In genomic region chr2:91244557-91245228, GRCm38 (mm10) we compare ENCODE assay signal across 22 mouse cellular contexts. TPM values are rescaled to one million over a fixed set of nuclear protein-coding genes. Genes with fewer than 3 reads are reported as not detected.
A peak's percentile ranks its signal among the peaks of the same experiment; 100 is the strongest.
DNase-seq lines count a peak whose midpoint lies in the region; ATAC-seq and TF ChIP-seq lines count a peak whose summit lies in the region.
"Had no signal": no experiment of that assay in that cellular context is flagged by ENCODE, and none has a peak within 500 bp of the region (broad histone marks: within the 10 kb centered on the region; RNA-seq: fewer than 3 reads in every experiment).

No protein-coding gene starts in this region.

- H3K27me3 ChIP-seq in stomach, embryonic 15.5 days (replicated peaks), result no peaks in the 10 kb centered on the region
- H3K27me3 ChIP-seq in stomach, postnatal 0 days (ENCODE audit: control insufficient read depth, insufficient read depth, low read length), result no peaks in the 10 kb centered on the region
- no peaks in the 10 kb centered on the region for H3K27me3 ChIP-seq in liver, embryonic 16.5 days (ENCODE audit: control insufficient read depth, insufficient read depth, low read depth, low read length)
- H3K27me3 ChIP-seq in hindbrain, embryonic 13.5 days, result no peaks in the 10 kb centered on the region
- H3K27me3 ChIP-seq: forebrain, embryonic 13.5 days; kidney, embryonic 15.5 days; megakaryocyte, embryonic 14.5 days; midbrain, embryonic 15.5 days had no signal

- no peaks in the 10 kb centered on the region for H3K4me1 ChIP-seq in stomach, embryonic 15.5 days
- no peaks in the 10 kb centered on the region for H3K4me1 ChIP-seq in stomach, postnatal 0 days (replicated peaks; ENCODE audit: control insufficient read depth, insufficient read depth)
- peaks cover 27% of the 10 kb centered on the region for H3K4me1 ChIP-seq in liver, embryonic 16.5 days (ENCODE audit: control insufficient read depth, low read depth, low read length)
- H3K4me1 ChIP-seq in hindbrain, embryonic 13.5 days (replicated peaks), result peaks cover 5% of the 10 kb centered on the region; the same call in 1 of the 2 replicates
- H3K4me1 ChIP-seq: kidney, embryonic 15.5 days; midbrain, embryonic 15.5 days had no signal

- TF ChIP-seq EP300 in stomach, postnatal 0 days (optimal IDR thresholded peaks at IDR 0.05), result no peak

- H3K9me3 ChIP-seq in stomach, embryonic 15.5 days, result no peaks in the 10 kb centered on the region
- no peaks in the 10 kb centered on the region for H3K9me3 ChIP-seq in stomach, postnatal 0 days (ENCODE audit: control insufficient read depth, low read length)
- no peaks in the 10 kb centered on the region for H3K9me3 ChIP-seq in liver, embryonic 16.5 days (replicated peaks; ENCODE audit: control insufficient read depth, low read length)
- H3K9me3 ChIP-seq in hindbrain, embryonic 13.5 days, result no peaks in the 10 kb centered on the region
- H3K9me3 ChIP-seq: forebrain, embryonic 13.5 days; kidney, embryonic 15.5 days; megakaryocyte, embryonic 14.5 days; midbrain, embryonic 15.5 days had no signal

- peak; percentile 56; the same call in 1 of the 2 replicates for ATAC-seq in stomach, embryonic 15.5 days (ENCODE audit: insufficient read depth, low FRiP score, low read depth)
- no peak for ATAC-seq in stomach, postnatal 0 days (ENCODE audit: low FRiP score, low TSS enrichment)
- ATAC-seq in erythroid progenitor cell, adult 5-6 weeks (replicated peaks; ENCODE audit: low FRiP score, poor library complexity, severe bottlenecking), result peak; percentile 73
- peak; percentile 89 for ATAC-seq in liver, embryonic 16.5 days (ENCODE audit: low read depth)
- ATAC-seq in hindbrain, embryonic 13.5 days (ENCODE audit: low FRiP score), result no peak
- ATAC-seq: forebrain, embryonic 13.5 days; lung, postnatal 0 days; midbrain, embryonic 15.5 days had no signal

- 63% methylated on average over 5 of the region's 5 CpGs for WGBS in stomach, embryonic 15.5 days
- WGBS in stomach, postnatal 0 days, result 71% methylated on average over 5 of the region's 5 CpGs
- WGBS in liver, embryonic 16.5 days (ENCODE audit: insufficient replicate concordance), result 44% methylated on average over 5 of the region's 5 CpGs
- WGBS in hindbrain, embryonic 13.5 days, result 88% methylated on average over 5 of the region's 5 CpGs

- H3K4me2 ChIP-seq in stomach, embryonic 15.5 days, result no peak overlapping the region
- H3K4me2 ChIP-seq in stomach, postnatal 0 days (replicated peaks; ENCODE audit: low read depth), result no peak overlapping the region
- H3K4me2 ChIP-seq in liver, embryonic 16.5 days (ENCODE audit: low read depth, low read length), result no peak overlapping the region
- no peak overlapping the region for H3K4me2 ChIP-seq in hindbrain, embryonic 13.5 days
- H3K4me2 ChIP-seq: forebrain, embryonic 13.5 days; hindbrain, embryonic 14.5 days; kidney, embryonic 15.5 days; midbrain, embryonic 15.5 days had no signal

- H3K4me3 ChIP-seq in stomach, embryonic 15.5 days (replicated peaks), result no peak overlapping the region
- H3K4me3 ChIP-seq in stomach, postnatal 0 days (ENCODE audit: low read depth, low read length), result no peak overlapping the region
- no peak overlapping the region for H3K4me3 ChIP-seq in liver, embryonic 16.5 days (ENCODE audit: low read depth, low read length)
- no peak overlapping the region for H3K4me3 ChIP-seq in hindbrain, embryonic 13.5 days
- H3K4me3 ChIP-seq: forebrain, embryonic 13.5 days; heart, adult 2 months; kidney, embryonic 15.5 days; megakaryocyte, embryonic 14.5 days; midbrain, embryonic 15.5 days; myocyte had no signal

- H3K9ac ChIP-seq in stomach, embryonic 15.5 days, result no peak overlapping the region
- no peak overlapping the region for H3K9ac ChIP-seq in stomach, postnatal 0 days (ENCODE audit: low read length)
- no peak overlapping the region for H3K9ac ChIP-seq in liver, embryonic 16.5 days (ENCODE audit: low read depth, low read length)
- no peak overlapping the region for H3K9ac ChIP-seq in hindbrain, embryonic 13.5 days
- H3K9ac ChIP-seq: forebrain, embryonic 13.5 days; hindbrain, embryonic 14.5 days; kidney, embryonic 15.5 days; midbrain, embryonic 15.5 days had no signal

- TF ChIP-seq CTCF in stomach, postnatal 0 days (IDR thresholded peaks at IDR 0.05; ENCODE audit: low read depth), result no peak

- no peak for DNase-seq in stomach, postnatal 0 days (ENCODE audit: low spot score)
- no peak for DNase-seq in adipocyte (ENCODE audit: low spot score)
- DNase-seq in cerebellum, adult 18-20 months, result no peak
- DNase-seq: adrenal gland, postnatal 25 days; cerebellum, adult 9-10 months; gastrocnemius, postnatal 10 days; heart, adult 2 months; kidney, postnatal 4 days; right cerebral cortex, postnatal 14 days; spleen, adult 18-20 months; thymus, adult 18-20 months had no signal

- no peak overlapping the region for H3K27ac ChIP-seq in stomach, embryonic 15.5 days
- no peak overlapping the region for H3K27ac ChIP-seq in stomach, postnatal 0 days (replicated peaks)
- no peak overlapping the region for H3K27ac ChIP-seq in liver, embryonic 16.5 days (ENCODE audit: low read length)
- H3K27ac ChIP-seq in hindbrain, embryonic 13.5 days, result no peak overlapping the region
- H3K27ac ChIP-seq: forebrain, embryonic 13.5 days; heart, adult 2 months; hindbrain, embryonic 14.5 days; kidney, embryonic 15.5 days; midbrain, embryonic 15.5 days had no signal

- H3K36me3 ChIP-seq in stomach, embryonic 15.5 days, result no peaks in the 10 kb centered on the region
- H3K36me3 ChIP-seq in stomach, postnatal 0 days (ENCODE audit: control insufficient read depth, insufficient read depth, low read length), result no peaks in the 10 kb centered on the region
- H3K36me3 ChIP-seq in liver, embryonic 16.5 days (ENCODE audit: control insufficient read depth, insufficient read depth), result no peaks in the 10 kb centered on the region
- no peaks in the 10 kb centered on the region for H3K36me3 ChIP-seq in hindbrain, embryonic 13.5 days
- H3K36me3 ChIP-seq: kidney, embryonic 15.5 days; midbrain, embryonic 15.5 days had no signal

RNA-seq across cellular contexts. Expression of gene Ddb2, which starts 7.9 kb away (rescaled TPM):
- polyA plus RNA-seq in stomach, embryonic 15.5 days (2015; fragmentation: Nextera tagmentation; extraction: Ambion mirVana), result 18.2 and 18.5 TPM in 2 replicates
- polyA plus RNA-seq in stomach, postnatal 0 days (2015; fragmentation: Nextera tagmentation; extraction: Ambion mirVana), result 11.0 and 12.5 TPM in 2 replicates
- 9.0 and 9.6 TPM in 2 replicates for total RNA-seq in erythroid progenitor cell, adult 5-6 weeks (2015; ENCODE audit: low replicate concordance)
- 4.6 and 7.6 TPM in 2 replicates for total RNA-seq in erythroid progenitor cell, adult 5-6 weeks (2017; ENCODE audit: low replicate concordance)
- 5.9 and 6.2 TPM in 2 replicates for polyA plus RNA-seq in liver, embryonic 16.5 days (2015; fragmentation: Nextera tagmentation; extraction: Ambion mirVana)
- polyA plus RNA-seq in hindbrain, embryonic 13.5 days (2015; fragmentation: Nextera tagmentation; extraction: Ambion mirVana), result 14.1 and 15.2 TPM in 2 replicates

RNA-seq across cellular contexts. Expression of gene Pacsin3, which starts 11.1 kb away (rescaled TPM):
- 42.8 and 43.8 TPM in 2 replicates for polyA plus RNA-seq in stomach, embryonic 15.5 days (2015; fragmentation: Nextera tagmentation; extraction: Ambion mirVana)
- 46.2 and 52.2 TPM in 2 replicates for polyA plus RNA-seq in stomach, postnatal 0 days (2015; fragmentation: Nextera tagmentation; extraction: Ambion mirVana)
- total RNA-seq in erythroid progenitor cell, adult 5-6 weeks (2015; ENCODE audit: low replicate concordance), result not detected in 2 replicates
- not detected in 2 replicates for total RNA-seq in erythroid progenitor cell, adult 5-6 weeks (2017; ENCODE audit: low replicate concordance)
- polyA plus RNA-seq in liver, embryonic 16.5 days (2015; fragmentation: Nextera tagmentation; extraction: Ambion mirVana), result 18.2 and 19.9 TPM in 2 replicates
- 12.8 and 14.5 TPM in 2 replicates for polyA plus RNA-seq in hindbrain, embryonic 13.5 days (2015; fragmentation: Nextera tagmentation; extraction: Ambion mirVana)

RNA-seq across cellular contexts. Expression of gene Arfgap2, which starts 20.1 kb away (rescaled TPM):
- 71.4 and 80.2 TPM in 2 replicates for polyA plus RNA-seq in stomach, embryonic 15.5 days (2015; fragmentation: Nextera tagmentation; extraction: Ambion mirVana)
- 46.7 and 48.1 TPM in 2 replicates for polyA plus RNA-seq in stomach, postnatal 0 days (2015; fragmentation: Nextera tagmentation; extraction: Ambion mirVana)
- total RNA-seq in erythroid progenitor cell, adult 5-6 weeks (2015; ENCODE audit: low replicate concordance), result 27.2 and 31.7 TPM in 2 replicates
- 19.1 and 44.0 TPM in 2 replicates for total RNA-seq in erythroid progenitor cell, adult 5-6 weeks (2017; ENCODE audit: low replicate concordance)
- 64.8 and 65.8 TPM in 2 replicates for polyA plus RNA-seq in liver, embryonic 16.5 days (2015; fragmentation: Nextera tagmentation; extraction: Ambion mirVana)
- polyA plus RNA-seq in hindbrain, embryonic 13.5 days (2015; fragmentation: Nextera tagmentation; extraction: Ambion mirVana), result 69.4 and 70.4 TPM in 2 replicates

RNA-seq across cellular contexts. Expression of gene Acp2, which starts 42.0 kb away (rescaled TPM):
- polyA plus RNA-seq in stomach, embryonic 15.5 days (2015; fragmentation: Nextera tagmentation; extraction: Ambion mirVana), result 19.8 and 20.8 TPM in 2 replicates
- 11.6 and 13.5 TPM in 2 replicates for polyA plus RNA-seq in stomach, postnatal 0 days (2015; fragmentation: Nextera tagmentation; extraction: Ambion mirVana)
- 6.7 and 7.2 TPM in 2 replicates for total RNA-seq in erythroid progenitor cell, adult 5-6 weeks (2015; ENCODE audit: low replicate concordance)
- 1.7 and 5.5 TPM in 2 replicates for total RNA-seq in erythroid progenitor cell, adult 5-6 weeks (2017; ENCODE audit: low replicate concordance)
- polyA plus RNA-seq in liver, embryonic 16.5 days (2015; fragmentation: Nextera tagmentation; extraction: Ambion mirVana), result 10.6 and 11.3 TPM in 2 replicates
- polyA plus RNA-seq in hindbrain, embryonic 13.5 days (2015; fragmentation: Nextera tagmentation; extraction: Ambion mirVana), result 38.0 and 41.3 TPM in 2 replicates

RNA-seq across cellular contexts. Expression of gene Nr1h3, which starts 42.1 kb away (rescaled TPM):
- 4.8 and 6.0 TPM in 2 replicates for polyA plus RNA-seq in stomach, embryonic 15.5 days (2015; fragmentation: Nextera tagmentation; extraction: Ambion mirVana)
- 1.8 and 2.2 TPM in 2 replicates for polyA plus RNA-seq in stomach, postnatal 0 days (2015; fragmentation: Nextera tagmentation; extraction: Ambion mirVana)
- 2.5 and 4.6 TPM in 2 replicates for total RNA-seq in erythroid progenitor cell, adult 5-6 weeks (2015; ENCODE audit: low replicate concordance)
- 1.4 TPM in 1 of 2 replicates, not detected in the other for total RNA-seq in erythroid progenitor cell, adult 5-6 weeks (2017; ENCODE audit: low replicate concordance)
- polyA plus RNA-seq in liver, embryonic 16.5 days (2015; fragmentation: Nextera tagmentation; extraction: Ambion mirVana), result 18.8 and 20.8 TPM in 2 replicates
- 1.7 and 1.8 TPM in 2 replicates for polyA plus RNA-seq in hindbrain, embryonic 13.5 days (2015; fragmentation: Nextera tagmentation; extraction: Ambion mirVana)

Comparison
In these comparisons a context has a peak if more than half of its experiments do, and no peak if none do; other contexts are left out.
1. ATAC-seq: peak in stomach, embryonic 15.5 days (single experiment), erythroid progenitor cell, adult 5-6 weeks (single experiment) and liver, embryonic 16.5 days (single experiment); none in stomach, postnatal 0 days (single experiment) and hindbrain, embryonic 13.5 days (single experiment).